Mouse (Mus musculus) heart, embryonic 11.5 days (tissue): ENCODE measurements around the gene Pttg1ip. TPM values are rescaled to one million over a fixed set of nuclear protein-coding genes. Genes with fewer than 3 reads are reported as not detected.

Experiments used
- ATAC-seq: fragments of 200-750 bp; cut with Nextera tagmentation; replicated peaks from 2 replicates; pipeline ENCODE4 v1.8.0; 2017; ENCODE audit warnings: moderate library complexity; ENCODE audit not compliant: insufficient number of reproducible peaks, low FRiP score, low TSS enrichment
- H3K27ac ChIP-seq: fragments of 300-500 bp; sonication (generic); 2 replicates; pipeline ENCODE4 v1.5.1; 2014; ENCODE audit warnings: mild to moderate bottlenecking, low read depth, low read length
- H3K27me3 ChIP-seq: fragments of 300-500 bp; sonication (generic); 2 replicates; pipeline ENCODE4 v1.6.1; 2014; ENCODE audit warnings: mild to moderate bottlenecking, low read length, mixed read lengths; ENCODE audit not compliant: control insufficient read depth, insufficient read depth
- H3K36me3 ChIP-seq: fragments of 300-500 bp; sonication (generic); 2 replicates; pipeline ENCODE4 v1.6.1; 2014; ENCODE audit warnings: mild to moderate bottlenecking, low read length, moderate library complexity, mixed read lengths; ENCODE audit not compliant: control insufficient read depth, insufficient read depth
- H3K4me1 ChIP-seq: fragments of 300-500 bp; sonication (generic); 2 replicates; pipeline ENCODE4 v1.6.1; 2014; ENCODE audit warnings: low read length; ENCODE audit not compliant: control insufficient read depth, insufficient read depth
- H3K4me2 ChIP-seq: fragments of 300-500 bp; sonication (generic); 2 replicates; pipeline ENCODE4 v1.6.1; 2014; ENCODE audit warnings: mild to moderate bottlenecking, moderate library complexity
- H3K4me3 ChIP-seq: fragments of 300-500 bp; sonication (generic); 2 replicates; pipeline ENCODE4 v1.5.1; 2014; ENCODE audit warnings: low read depth, low read length
- H3K9ac ChIP-seq: fragments of 300-500 bp; sonication (generic); 2 replicates; pipeline ENCODE4 v1.6.1; 2014; ENCODE audit warnings: mild to moderate bottlenecking, low read depth, low read length, moderate library complexity
- H3K9me3 ChIP-seq: fragments of 300-500 bp; sonication (generic); replicated peaks from 2 replicates; pipeline ENCODE4 v1.6.1; 2016; ENCODE audit warnings: low read length; ENCODE audit not compliant: control insufficient read depth
- WGBS: fragments of 180-500 bp; shearing (Covaris S2); extraction: QIAGEN DNeasy Blood & Tissue Kit; methylation state at CpG from one replicate; pipeline ENCODE4 v1.1.7; 2014; ENCODE audit not compliant: insufficient replicate concordance; 5-methylcytosine and 5-hydroxymethylcytosine counted together
- polyA plus RNA-seq: library from polyadenylated mRNA; unstranded; fragments of >200 nt; fragmentation: Nextera tagmentation; extraction: Ambion mirVana; gene quantifications from 2 replicates; pipeline ENCODE4 v1.2.1, GENCODE M21; 2014

The Pttg1ip gene
- polyA plus RNA-seq, 1 experiment from 2014 or later, result 108 TPM

GRCm38 (mm10) chr10:77580027-77580920 lies 1.2 kb upstream of the Pttg1ip start:
- H3K27me3 ChIP-seq, result no peaks in the 10 kb centered on the region
- H3K4me1 ChIP-seq, result peaks cover 20% of the 10 kb centered on the region
- ATAC-seq, result no peak
- no peak overlapping the region for H3K27ac ChIP-seq
- no peaks in the 10 kb centered on the region for H3K9me3 ChIP-seq
- no peak overlapping the region for H3K4me2 ChIP-seq
- H3K36me3 ChIP-seq, result no peaks in the 10 kb centered on the region
- 51% methylated on average over 10 of the region's 10 CpGs for WGBS
- no peak overlapping the region for H3K4me3 ChIP-seq
- H3K9ac ChIP-seq, result no peak overlapping the region

DNA sequence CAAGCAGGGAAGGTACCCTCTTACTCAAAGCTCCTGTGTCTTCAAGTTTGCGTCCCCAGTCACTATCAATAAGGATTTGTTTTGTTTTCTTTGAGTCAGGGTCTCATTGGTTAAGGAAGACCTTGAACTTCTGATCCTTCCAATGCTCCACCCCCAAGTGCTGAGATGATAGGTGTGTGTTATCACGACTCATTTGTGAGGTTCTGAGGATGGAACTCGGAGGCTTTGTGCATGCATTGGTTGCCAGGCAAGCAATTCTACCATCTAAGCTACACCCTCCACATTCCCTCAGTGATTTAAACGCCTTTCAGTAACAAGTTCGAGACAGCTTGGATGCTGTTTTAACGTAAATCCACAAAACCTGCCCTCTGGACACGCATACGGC lies 505 bp upstream of the Pttg1ip start:
- 5% methylated on average over 8 of the region's 8 CpGs for WGBS
- no peaks in the 10 kb centered on the region for H3K9me3 ChIP-seq
- no peak for ATAC-seq
- H3K27ac ChIP-seq, result peak overlapping the region; percentile 88
- no peaks in the 10 kb centered on the region for H3K27me3 ChIP-seq
- no peaks in the 10 kb centered on the region for H3K36me3 ChIP-seq
- H3K4me2 ChIP-seq, result peak overlapping the region; percentile 94
- peak overlapping the region; percentile 77 for H3K9ac ChIP-seq
- H3K4me1 ChIP-seq, result peaks cover 20% of the 10 kb centered on the region
- H3K4me3 ChIP-seq, result peak overlapping the region; percentile 77

DNA sequence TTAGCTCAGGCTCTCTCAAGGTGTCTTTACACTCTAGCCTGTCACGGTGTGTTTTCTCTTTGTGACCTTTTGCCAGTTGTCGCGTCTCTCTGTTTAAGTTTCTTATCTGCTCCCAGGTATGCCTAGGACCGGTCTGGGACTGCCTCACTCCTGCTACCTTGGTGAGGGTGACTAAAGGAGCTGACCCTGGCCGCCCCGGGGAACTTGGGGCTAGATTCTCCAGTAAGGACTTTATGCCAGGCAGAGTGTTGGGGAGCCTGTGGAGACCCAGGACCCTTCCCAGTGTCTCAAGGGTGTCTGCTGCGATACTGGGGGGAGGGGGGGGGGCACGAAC lies 732 bp downstream of the Pttg1ip start:
- Histone ChIP-seq H3K4me1 (peaks cover 21% of the 10 kb centered on the region), H3K9ac (peak overlapping the region; percentile 82), H3K27me3 (no peaks in the 10 kb centered on the region), H3K4me3 (peak overlapping the region; percentile 77), H3K27ac (peak overlapping the region; percentile 88), H3K4me2 (peak overlapping the region; percentile 94), H3K9me3 (no peaks in the 10 kb centered on the region), H3K36me3 (no peaks in the 10 kb centered on the region)
- WGBS, result 8% methylated on average over 8 of the region's 8 CpGs
- ATAC-seq, result no peak

- WGBS, result 61% methylated on average over 10 of the region's 10 CpGs
- H3K4me3 ChIP-seq, result no peak overlapping the region
- no peak for ATAC-seq
Observed at GRCm38 (mm10) chr10:77583795-77584422, 2.4 kb downstream of the Pttg1ip start.

GRCm38 (mm10) chr10:77586637-77587036 lies 5.1 kb downstream of the Pttg1ip start:
- no peak overlapping the region for H3K27ac ChIP-seq
- no peaks in the 10 kb centered on the region for H3K36me3 ChIP-seq

More at GRCm38 (mm10) chr10:77583795-77584422, 2.4 kb downstream of the Pttg1ip start:
- no peaks in the 10 kb centered on the region for H3K27me3 ChIP-seq
- no peaks in the 10 kb centered on the region for H3K36me3 ChIP-seq
- H3K4me2 ChIP-seq, result peak overlapping the region; percentile 3
- H3K9me3 ChIP-seq, result no peaks in the 10 kb centered on the region
- H3K9ac ChIP-seq, result no peak overlapping the region
- peaks cover 26% of the 10 kb centered on the region for H3K4me1 ChIP-seq
- no peak overlapping the region for H3K27ac ChIP-seq

GRCm38 (mm10) chr10:77587091-77587775 lies 5.7 kb downstream of the Pttg1ip start:
- no peak for ATAC-seq
- no peaks in the 10 kb centered on the region for H3K9me3 ChIP-seq
- H3K36me3 ChIP-seq, result no peaks in the 10 kb centered on the region
- H3K9ac ChIP-seq, result no peak overlapping the region
- H3K27me3 ChIP-seq, result no peaks in the 10 kb centered on the region
- no peak overlapping the region for H3K4me3 ChIP-seq
- WGBS, result 75% methylated on average over 6 of the region's 6 CpGs
- H3K4me2 ChIP-seq, result no peak overlapping the region
- no peak overlapping the region for H3K27ac ChIP-seq
- peaks cover 37% of the 10 kb centered on the region for H3K4me1 ChIP-seq

More at GRCm38 (mm10) chr10:77586637-77587036, 5.1 kb downstream of the Pttg1ip start:
- no peak overlapping the region for H3K4me3 ChIP-seq
- 85% methylated on average over 3 of the region's 3 CpGs for WGBS
- no peaks in the 10 kb centered on the region for H3K27me3 ChIP-seq
- H3K4me1 ChIP-seq, result peaks cover 37% of the 10 kb centered on the region
- H3K9ac ChIP-seq, result no peak overlapping the region
- H3K9me3 ChIP-seq, result no peaks in the 10 kb centered on the region
- H3K4me2 ChIP-seq, result no peak overlapping the region
- ATAC-seq, result no peak

GRCm38 (mm10) chr10:77588036-77588435 lies 6.5 kb downstream of the Pttg1ip start:
- H3K27me3 ChIP-seq, result no peaks in the 10 kb centered on the region
- no peak overlapping the region for H3K9ac ChIP-seq
- peaks cover 32% of the 10 kb centered on the region for H3K4me1 ChIP-seq
- no peaks in the 10 kb centered on the region for H3K9me3 ChIP-seq
- H3K27ac ChIP-seq, result no peak overlapping the region
- 0 out of 2 replicates have a peak, but pooled peaks cover 7% of the 10 kb centered on the region for H3K36me3 ChIP-seq
- no peak for ATAC-seq
- no peak overlapping the region for H3K4me3 ChIP-seq
- H3K4me2 ChIP-seq, result no peak overlapping the region
- 86% methylated on average over 2 of the region's 2 CpGs for WGBS

DNA sequence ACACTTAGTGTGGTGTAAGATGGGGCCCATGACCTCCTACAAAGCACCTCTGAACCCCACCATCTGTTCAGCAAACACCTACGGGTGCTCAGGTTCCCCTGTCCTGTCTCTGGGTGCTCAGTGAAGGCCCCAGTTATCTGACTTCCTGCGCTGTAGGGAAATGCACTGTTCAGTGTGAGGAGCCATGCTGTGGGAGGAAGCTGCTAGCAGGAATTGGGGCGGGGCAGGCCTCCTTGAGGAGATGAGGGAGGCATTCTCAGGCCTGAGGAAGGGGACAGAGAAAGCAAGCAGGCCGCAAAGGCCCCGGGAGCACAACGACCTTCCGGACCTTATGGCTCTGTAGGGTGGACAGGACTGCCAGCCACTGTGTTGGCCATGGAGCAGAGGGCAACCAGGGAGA lies 7.6 kb downstream of the Pttg1ip start:
- 63% methylated on average over 7 of the region's 7 CpGs for WGBS
- no peak overlapping the region for H3K4me2 ChIP-seq
- no peaks in the 10 kb centered on the region for H3K27me3 ChIP-seq
- H3K4me3 ChIP-seq, result no peak overlapping the region
- peak overlapping the region; percentile 25; the same call in 1 of the 2 replicates for H3K27ac ChIP-seq
- ATAC-seq, result no peak; the same call in 1 of the 2 replicates
- H3K9ac ChIP-seq, result peak overlapping the region; percentile 12; the same call in 1 of the 2 replicates
- H3K4me1 ChIP-seq, result peaks cover 28% of the 10 kb centered on the region
- peaks cover 15% of the 10 kb centered on the region for H3K36me3 ChIP-seq
- H3K9me3 ChIP-seq, result no peaks in the 10 kb centered on the region
